Mouse (Mus musculus) erythroblast, embryonic 14.5 days (primary cell): ENCODE data around the gene Axl.

Experiments
- GATA1 ChIP-seq: IDR thresholded peaks from 2 replicates; pipeline ENCODE4 v1.6.1; 2012; ENCODE audit warnings: low read length, inconsistent platforms, mixed read lengths
- TAL1 ChIP-seq: IDR thresholded peaks from 3 replicates; pipeline ENCODE4 v1.6.1; 2012; ENCODE audit warnings: low read length, inconsistent platforms, mixed read lengths

- TF ChIP-seq TAL1 (no peak), GATA1 (no peak)
Measured at GRCm38 (mm10) chr7:25788220-25789128, at the start of gene Axl.
